Mouse (Mus musculus) testis, adult 2 months (tissue): Measurements from ENCODE around the gene Pla2g2d.

ENCODE experiments used
- CTCF ChIP-seq: fragments of 200-500 bp; IDR thresholded peaks from 2 replicates; pipeline ENCODE4 v1.5.1; 2012; ENCODE audit warnings: low read depth, mild to moderate bottlenecking, inconsistent platforms, low read length, moderate library complexity; ENCODE audit not compliant: control insufficient read depth, insufficient read depth, insufficient replicate concordance
- POLR2A ChIP-seq: fragments of 200-500 bp; IDR thresholded peaks from 2 replicates; pipeline ENCODE4 v1.6.1; 2012; ENCODE audit warnings: low read depth, mild to moderate bottlenecking, inconsistent platforms, low read length, moderate library complexity; ENCODE audit not compliant: control insufficient read depth

GRCm38 (mm10) chr4:138775435-138775834 is at the start of gene Pla2g2d:
- TF ChIP-seq CTCF = no peak
- no peak for TF ChIP-seq POLR2A
